Mouse (Mus musculus) bone marrow, adult 2 months (tissue): ENCODE measurements around the gene Aqp11.

Source experiments
- CTCF ChIP-seq: fragments of 200-500 bp; IDR thresholded peaks from 2 replicates; pipeline ENCODE4 v1.5.1; 2011; ENCODE audit warnings: low read length, control low read depth; ENCODE audit not compliant: control insufficient read depth, insufficient read depth
- POLR2A ChIP-seq: fragments of 200-500 bp; IDR thresholded peaks from 2 replicates; pipeline ENCODE4 v1.6.1; 2011; ENCODE audit warnings: low read depth, mild to moderate bottlenecking, control low read depth, low read length, borderline replicate concordance; ENCODE audit not compliant: control insufficient read depth

- TF ChIP-seq CTCF = no peak
- TF ChIP-seq POLR2A = no peak
Observed at GRCm38 (mm10) chr7:97765181-97765962, 27.3 kb upstream of the Aqp11 start.
